Mouse (Mus musculus): Measurements from ENCODE around the gene Kcnh5.

Kcnh5 gene

GRCm38 (mm10) chr12:74952661-74953060 lies 224.5 kb downstream of the Kcnh5 start:
- DNase-seq (ENCODE audit: low spot score): no peak

GRCm38 (mm10) chr12:74951124-74952115 lies 225.7 kb downstream of the Kcnh5 start:
- DNase-seq (ENCODE audit: low spot score): no peak

- no peak for DNase-seq (ENCODE audit: low spot score)
These were observed 275.8 kb downstream of the Kcnh5 start for GRCm38 (mm10) chr12:74901331-74901730.

- no peak for DNase-seq (ENCODE audit: low spot score)
These were observed 276.4 kb downstream of the Kcnh5 start for GRCm38 (mm10) chr12:74900777-74901176.

GRCm38 (mm10) chr12:74899055-74899454 lies 278.1 kb downstream of the Kcnh5 start:
- no peak for DNase-seq (ENCODE audit: low spot score)

GRCm38 (mm10) chr12:74898211-74898610 lies 278.9 kb downstream of the Kcnh5 start:
- DNase-seq (ENCODE audit: low spot score): no peak

- no peak for DNase-seq (ENCODE audit: low spot score)
These were observed 282.2 kb downstream of the Kcnh5 start for GRCm38 (mm10) chr12:74894870-74895423.

- no peak for DNase-seq (ENCODE audit: low spot score)
These were observed 287.7 kb downstream of the Kcnh5 start for GRCm38 (mm10) chr12:74889419-74889818.

- DNase-seq (ENCODE audit: low spot score): no peak
These were observed 290.1 kb downstream of the Kcnh5 start for GRCm38 (mm10) chr12:74887064-74887463.

- DNase-seq (ENCODE audit: low spot score): no peak
These were observed 295.8 kb downstream of the Kcnh5 start for GRCm38 (mm10) chr12:74881344-74881743.

- no peak for DNase-seq (ENCODE audit: low spot score)
These were observed 321.5 kb downstream of the Kcnh5 start for GRCm38 (mm10) chr12:74855666-74856065.

GRCm38 (mm10) chr12:74854263-74854662 lies 322.9 kb downstream of the Kcnh5 start:
- no peak for DNase-seq (ENCODE audit: low spot score)

GRCm38 (mm10) chr12:74850323-74850722 lies 326.8 kb downstream of the Kcnh5 start:
- no peak for DNase-seq (ENCODE audit: low spot score)

GRCm38 (mm10) chr12:74849912-74850311 lies 327.2 kb downstream of the Kcnh5 start:
- DNase-seq (ENCODE audit: low spot score): no peak

- DNase-seq (ENCODE audit: low spot score): no peak
These were observed 328.4 kb downstream of the Kcnh5 start for GRCm38 (mm10) chr12:74848611-74849347.
